Mouse (Mus musculus) MEL (cell line): Measurements from ENCODE around the gene Cnn2.
"Not testable (repeated sequence)": the region's sequence is repeated elsewhere in the genome, so short reads cannot be mapped to it uniquely, and the experiment has no call there.

Experiments used
- CTCF ChIP-seq, 3 experiments: IDR thresholded peaks in 2 of 3; conservative IDR thresholded peaks in 1 of 3; 2 replicates each; pipeline ENCODE4 v1.5.1; 2011 to 2012; ENCODE audit warnings: low read length in 3 of 3, low read depth in 2 of 3, mild to moderate bottlenecking in 2 of 3, improper control_type of control experiment in 1 of 3, inconsistent platforms in 1 of 3, mixed read lengths in 1 of 3, moderate library complexity in 1 of 3; ENCODE audit not compliant: control insufficient read depth in 1 of 3, insufficient read depth in 1 of 3, poor library complexity in 1 of 3, severe bottlenecking in 1 of 3
- GABPA ChIP-seq: IDR thresholded peaks from 2 replicates; pipeline ENCODE4 v1.6.1; 2012; ENCODE audit warnings: low read depth, mild to moderate bottlenecking, inconsistent platforms, low read length, improper control_type of control experiment, moderate library complexity
- GATA1 ChIP-seq: IDR thresholded peaks from 2 replicates; pipeline ENCODE4 v1.6.1; 2011; ENCODE audit warnings: low read depth, low read length, improper control_type of control experiment
- MAX ChIP-seq: IDR thresholded peaks from 2 replicates; pipeline ENCODE4 v1.6.1; 2011; ENCODE audit warnings: low read length, improper control_type of control experiment
- POLR2A ChIP-seq, 2 experiments: IDR thresholded peaks; 2 replicates each; pipeline ENCODE4 v1.6.1; 2011 to 2012; ENCODE audit warnings: low read length in 2 of 2, mild to moderate bottlenecking in 2 of 2, control low read depth in 1 of 2, improper control_type of control experiment in 1 of 2, low read depth in 1 of 2, moderate library complexity in 1 of 2; ENCODE audit not compliant: control insufficient read depth in 1 of 2, insufficient read depth in 1 of 2, poor library complexity in 1 of 2
- TBP ChIP-seq: IDR thresholded peaks from 2 replicates; pipeline ENCODE4 v1.8.0; 2011; ENCODE audit warnings: low read depth, low read length, improper control_type of control experiment
- ZKSCAN1 ChIP-seq: IDR thresholded peaks from 2 replicates; pipeline ENCODE4 v1.6.1; 2012; ENCODE audit warnings: low read depth, mild to moderate bottlenecking, inconsistent platforms, low read length, improper control_type of control experiment, moderate library complexity

DNA sequence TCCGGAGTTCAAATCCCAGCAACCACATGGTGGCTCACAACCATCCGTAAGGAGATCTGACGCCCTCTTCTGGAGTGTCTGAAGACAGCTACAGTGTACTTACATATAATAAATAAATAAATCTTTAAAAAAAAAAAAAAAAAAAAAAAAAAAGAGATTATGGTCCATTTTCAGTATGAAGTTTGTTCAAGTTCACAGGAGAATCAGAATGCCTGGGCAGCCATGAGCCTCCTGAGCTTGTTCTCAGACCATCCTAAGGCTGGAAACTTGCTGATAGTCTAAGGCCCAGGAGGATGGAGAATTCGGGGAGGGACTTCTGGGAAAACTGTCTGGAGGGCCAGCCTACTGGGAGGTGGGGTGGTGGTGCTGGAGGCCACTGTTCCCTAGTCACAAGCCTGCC is 57.0 kb downstream of the Cnn2 start:
- TF ChIP-seq CTCF (IDR thresholded peaks at IDR 0.05 in 2 of 3, conservative IDR thresholded peaks at IDR 0.05 in 1 of 3; ENCODE audit: control insufficient read depth in 1 of 3, insufficient read depth in 1 of 3, low read depth in 2 of 3, low read length in 3 of 3, poor library complexity in 1 of 3, severe bottlenecking in 1 of 3); POLR2A (IDR thresholded peaks at IDR 0.05; ENCODE audit: control insufficient read depth in 1 of 2, insufficient read depth in 1 of 2, low read depth in 1 of 2, low read length in 2 of 2, poor library complexity in 1 of 2); GATA1; GABPA; MAX; TBP; ZKSCAN1: not testable (repeated sequence)
